Mouse (Mus musculus) ES-Bruce4 (cell line): ENCODE data around the gene 2410004B18Rik.

Experiments used
- CTCF ChIP-seq: IDR thresholded peaks from one replicate; pipeline ENCODE4 v1.8.1; 2011; ENCODE audit warnings: low read depth, low read length
- POLR2A ChIP-seq: IDR thresholded peaks from one replicate; pipeline ENCODE4 v1.8.1; 2011; ENCODE audit warnings: low read length; ENCODE audit not compliant: insufficient read depth

DNA sequence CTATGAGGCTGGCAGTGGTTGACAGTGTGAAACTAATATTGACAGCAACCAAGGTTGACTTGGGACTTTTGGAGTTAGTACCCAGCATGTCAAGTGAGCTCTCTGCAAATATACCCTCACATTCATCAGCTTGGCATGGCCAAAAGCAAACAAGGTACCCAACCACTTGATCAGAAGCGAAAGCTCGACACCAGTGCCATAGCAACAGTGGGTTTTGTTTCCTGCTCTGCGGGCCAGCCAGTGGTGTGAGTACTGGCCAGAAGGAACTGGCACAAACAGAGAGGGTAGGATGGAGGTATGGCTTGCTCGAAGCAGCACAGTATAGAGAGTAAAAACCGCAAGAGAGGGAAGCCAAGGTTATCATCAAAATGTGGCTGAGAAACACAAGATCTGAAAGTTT lies 21.4 kb upstream of the 2410004B18Rik start:
- TF ChIP-seq POLR2A (no peak), CTCF (no peak)
